Mouse (Mus musculus) layer of hippocampus, postnatal 36 days (tissue): ENCODE data around the gene Gdf7. TPM values are rescaled to one million over a fixed set of nuclear protein-coding genes. Genes with fewer than 3 reads are reported as not detected.

Experiments
- DNase-seq, 2 experiments: peaks; one replicate each; pipeline ENCODE4 v3.0.0; 2022
- total RNA-seq, 2 experiments: library from RNA; stranded (reverse); gene quantifications; 2 replicates each; pipeline ENCODE4 v1.2.3; 2021

Gdf7 gene
- total RNA-seq, 2 experiments from 2014 or later, result 0.25 TPM; not detected in 1

GRCm38 (mm10) chr12:8297586-8298214 lies 4.1 kb downstream of the Gdf7 start:
- DNase-seq, result no peak

- no peak for DNase-seq
Measured at GRCm38 (mm10) chr12:8296154-8296553, 5.6 kb downstream of the Gdf7 start.

GRCm38 (mm10) chr12:8295307-8295913 lies 6.3 kb downstream of the Gdf7 start:
- DNase-seq, result no peak

- DNase-seq, result no peak
Measured at GRCm38 (mm10) chr12:8291157-8291853, 10.4 kb downstream of the Gdf7 start.

- DNase-seq, result no peak
Measured at GRCm38 (mm10) chr12:8289499-8289898, 12.3 kb downstream of the Gdf7 start.

- no peak for DNase-seq
Measured at GRCm38 (mm10) chr12:8289099-8289498, 12.7 kb downstream of the Gdf7 start.

GRCm38 (mm10) chr12:8287970-8288369 lies 13.8 kb downstream of the Gdf7 start:
- no peak for DNase-seq

- DNase-seq, result no peak
Measured at GRCm38 (mm10) chr12:8281225-8282017, 20.3 kb downstream of the Gdf7 start.

GRCm38 (mm10) chr12:8275424-8275823 lies 26.3 kb downstream of the Gdf7 start:
- no peak for DNase-seq

GRCm38 (mm10) chr12:8273471-8274171 lies 28.1 kb downstream of the Gdf7 start:
- DNase-seq, result no peak

GRCm38 (mm10) chr12:8271405-8271804 lies 30.3 kb downstream of the Gdf7 start:
- no peak for DNase-seq

- DNase-seq, result no peak
Measured at GRCm38 (mm10) chr12:8269627-8270026, 32.1 kb downstream of the Gdf7 start.

- DNase-seq, result no peak
Measured at GRCm38 (mm10) chr12:8266311-8266710, 35.4 kb downstream of the Gdf7 start.

GRCm38 (mm10) chr12:8260297-8260696 lies 41.5 kb downstream of the Gdf7 start:
- no peak for DNase-seq

Other genes starting within 250 kb of the Gdf7 start
- gene Ldah, start 93.8 kb downstream of the Gdf7 start, total RNA-seq, result 10 to 100 TPM; 47.1 to 48.1 TPM
- 10 to 100 TPM; 12.7 to 16.9 TPM for gene Hs1bp3, start 11.5 kb upstream of the Gdf7 start, total RNA-seq
- gene Rhob, start 198.1 kb upstream of the Gdf7 start, total RNA-seq, result 100 to 1,000 TPM; 354 to 385 TPM